10 mouse cellular contexts compared by ENCODE assay signal in the genomic region with DNA sequence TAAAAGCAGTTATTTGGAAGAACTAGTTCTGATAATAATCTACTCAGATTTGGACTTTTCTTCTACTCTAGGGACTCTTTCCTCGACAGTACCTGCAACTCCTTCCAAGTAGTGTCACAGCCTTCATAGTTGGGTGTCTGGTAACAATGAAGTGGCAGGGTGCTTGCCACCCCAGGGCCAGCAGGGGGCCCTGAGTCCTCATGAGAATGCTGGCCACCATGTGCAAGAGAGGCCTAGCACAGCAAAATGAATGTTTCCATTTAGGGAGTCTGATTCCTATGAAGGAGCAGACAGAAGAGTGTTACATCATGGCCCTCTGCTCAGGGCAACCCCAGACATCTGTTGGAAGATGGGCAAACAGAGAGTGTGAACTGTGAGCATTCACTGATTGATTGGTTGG. TPM values are rescaled to one million over a fixed set of nuclear protein-coding genes. Genes with fewer than 3 reads are reported as not detected.
A peak's percentile ranks its signal among the peaks of the same experiment; 100 is the strongest.
DNase-seq lines count a peak whose midpoint lies in the region; ATAC-seq lines count a peak whose summit lies in the region.
"Had no signal": no experiment of that assay in that cellular context is flagged by ENCODE, and none has a peak within 500 bp of the region (broad histone marks: within the 10 kb centered on the region; RNA-seq: fewer than 3 reads in every experiment).

No protein-coding gene starts in this region.

- no peak overlapping the region for H3K4me3 ChIP-seq in neural tube, embryonic 12.5 days
- no peak overlapping the region for H3K4me3 ChIP-seq in embryonic facial prominence, embryonic 11.5 days (ENCODE audit: low read depth, low read length)
- no peak overlapping the region for H3K4me3 ChIP-seq in stomach, embryonic 14.5 days (ENCODE audit: low read depth, low read length)
- H3K4me3 ChIP-seq: heart, embryonic 13.5 days had no signal

- H3K4me1 ChIP-seq in neural tube, embryonic 12.5 days = no peaks in the 10 kb centered on the region
- H3K4me1 ChIP-seq in embryonic facial prominence, embryonic 11.5 days (ENCODE audit: control insufficient read depth, insufficient read depth, low read length) = no peaks in the 10 kb centered on the region
- no peaks in the 10 kb centered on the region for H3K4me1 ChIP-seq in stomach, embryonic 14.5 days (ENCODE audit: control insufficient read depth, insufficient read depth, low read length)
- H3K4me1 ChIP-seq: heart, embryonic 13.5 days had no signal

- H3K36me3 ChIP-seq in neural tube, embryonic 12.5 days = no peaks in the 10 kb centered on the region
- H3K36me3 ChIP-seq in embryonic facial prominence, embryonic 11.5 days (replicated peaks; ENCODE audit: control insufficient read depth, insufficient read depth, low read depth, low read length) = no peaks in the 10 kb centered on the region
- no peaks in the 10 kb centered on the region for H3K36me3 ChIP-seq in stomach, embryonic 14.5 days (ENCODE audit: control insufficient read depth, insufficient read depth, low read length)
- H3K36me3 ChIP-seq: heart, embryonic 13.5 days had no signal

- H3K27me3 ChIP-seq in neural tube, embryonic 12.5 days (replicated peaks) = no peaks in the 10 kb centered on the region
- H3K27me3 ChIP-seq in embryonic facial prominence, embryonic 11.5 days (ENCODE audit: control insufficient read depth, insufficient read depth, low read length) = no peaks in the 10 kb centered on the region
- no peaks in the 10 kb centered on the region for H3K27me3 ChIP-seq in stomach, embryonic 14.5 days (ENCODE audit: control insufficient read depth, insufficient read depth, low read length)
- H3K27me3 ChIP-seq: heart, embryonic 13.5 days had no signal

- H3K9me3 ChIP-seq in neural tube, embryonic 12.5 days = no peaks in the 10 kb centered on the region
- no peaks in the 10 kb centered on the region for H3K9me3 ChIP-seq in embryonic facial prominence, embryonic 11.5 days (replicated peaks; ENCODE audit: control insufficient read depth, low read length)
- H3K9me3 ChIP-seq in stomach, embryonic 14.5 days (ENCODE audit: control insufficient read depth, low read depth, low read length) = no peaks in the 10 kb centered on the region
- H3K9me3 ChIP-seq: heart, embryonic 13.5 days had no signal

- H3K27ac ChIP-seq in neural tube, embryonic 12.5 days = no peak overlapping the region
- H3K27ac ChIP-seq in embryonic facial prominence, embryonic 11.5 days (replicated peaks; ENCODE audit: low read depth, low read length) = no peak overlapping the region
- no peak overlapping the region for H3K27ac ChIP-seq in stomach, embryonic 14.5 days (ENCODE audit: low read length)
- H3K27ac ChIP-seq: heart, embryonic 13.5 days had no signal

- DNase-seq in frontal cortex, postnatal 25 days (ENCODE audit: low spot score in 2 of 2) = no peak
- no peak for DNase-seq in neural tube, embryonic 10.5 days (ENCODE audit: extremely low spot score, low spot score)
- DNase-seq in embryonic facial prominence, embryonic 11.5 days (ENCODE audit: low spot score) = peak; percentile 63
- DNase-seq in natural killer cell, adult 2 months (ENCODE audit: low spot score in 2 of 2) = no peak
- DNase-seq in lung, postnatal 14 days = no peak
- DNase-seq: left cerebral cortex, postnatal 4 days had no signal

- no peak overlapping the region for H3K9ac ChIP-seq in neural tube, embryonic 12.5 days
- no peak overlapping the region for H3K9ac ChIP-seq in embryonic facial prominence, embryonic 11.5 days (replicated peaks; ENCODE audit: low read length)
- H3K9ac ChIP-seq in stomach, embryonic 14.5 days (replicated peaks; ENCODE audit: low read depth, low read length) = no peak overlapping the region
- H3K9ac ChIP-seq: heart, embryonic 13.5 days had no signal

- WGBS in neural tube, embryonic 12.5 days = 70% methylated on average over 1 of the region's 1 CpGs
- 55% methylated on average over 1 of the region's 1 CpGs for WGBS in embryonic facial prominence, embryonic 11.5 days
- 55% methylated on average over 1 of the region's 1 CpGs for WGBS in stomach, embryonic 14.5 days

- H3K4me2 ChIP-seq in neural tube, embryonic 12.5 days (replicated peaks) = no peak overlapping the region
- H3K4me2 ChIP-seq in embryonic facial prominence, embryonic 11.5 days (ENCODE audit: low read depth, low read length) = no peak overlapping the region
- H3K4me2 ChIP-seq in stomach, embryonic 14.5 days (replicated peaks; ENCODE audit: low read depth, low read length) = no peak overlapping the region
- H3K4me2 ChIP-seq: heart, embryonic 13.5 days had no signal

- peak; percentile 96 for ATAC-seq in frontal cortex, adult (ENCODE audit: low TSS enrichment)
- ATAC-seq in neural tube, embryonic 12.5 days (ENCODE audit: low FRiP score, low read depth) = 0 out of 2 replicates have a peak, but pooled peaks have one; percentile 21
- ATAC-seq in embryonic facial prominence, embryonic 11.5 days (replicated peaks; ENCODE audit: insufficient number of reproducible peaks, low FRiP score, low TSS enrichment, low read depth) = peak; percentile 52; the same call in 1 of the 2 replicates
- ATAC-seq in stomach, embryonic 14.5 days (ENCODE audit: insufficient number of reproducible peaks, insufficient read depth, low FRiP score, low read depth) = 0 out of 2 replicates have a peak, but pooled peaks have one; percentile 42

RNA-seq across cellular contexts. Expression of gene Mindy4b-ps, which starts 21.3 kb away (rescaled TPM):
- polyA plus RNA-seq in neural tube, embryonic 12.5 days (2016; fragmentation: Nextera tagmentation; extraction: Ambion mirVana) = not detected in 2 replicates
- not detected in 2 replicates for polyA plus RNA-seq in embryonic facial prominence, embryonic 11.5 days (2014; fragmentation: Nextera tagmentation; extraction: Ambion mirVana)
- not detected in 2 replicates for polyA plus RNA-seq in stomach, embryonic 14.5 days (2014; fragmentation: Nextera tagmentation; extraction: Ambion mirVana)

RNA-seq across cellular contexts. Expression of gene Clrn1, which starts 41.7 kb away (rescaled TPM):
- 0.68 and 1.4 TPM in 2 replicates for polyA plus RNA-seq in neural tube, embryonic 12.5 days (2016; fragmentation: Nextera tagmentation; extraction: Ambion mirVana)
- 1.0 and 2.0 TPM in 2 replicates for polyA plus RNA-seq in embryonic facial prominence, embryonic 11.5 days (2014; fragmentation: Nextera tagmentation; extraction: Ambion mirVana)
- not detected in 2 replicates for polyA plus RNA-seq in stomach, embryonic 14.5 days (2014; fragmentation: Nextera tagmentation; extraction: Ambion mirVana)

Comparison
In these comparisons a context has a peak if more than half of its experiments do, and no peak if none do; other contexts are left out.
1. ATAC-seq: peak in every context shown above with its lines; median percentile 96 in frontal cortex, adult; 52 in embryonic facial prominence, embryonic 11.5 days; 42 in stomach, embryonic 14.5 days; 21 in neural tube, embryonic 12.5 days.